Mouse (Mus musculus) CD4-positive naive resting alpha-beta T cell, adult 76 days (primary cell): ENCODE results near the gene Sec31a. TPM values are rescaled to one million over a fixed set of nuclear protein-coding genes. Genes with fewer than 3 reads are reported as not detected.

Source experiments
- total RNA-seq: library from RNA; stranded (reverse); gene quantifications from one replicate; pipeline ENCODE4 v1.2.4, GENCODE M21; 2023

The Sec31a gene
- 147 TPM for total RNA-seq

DNA sequence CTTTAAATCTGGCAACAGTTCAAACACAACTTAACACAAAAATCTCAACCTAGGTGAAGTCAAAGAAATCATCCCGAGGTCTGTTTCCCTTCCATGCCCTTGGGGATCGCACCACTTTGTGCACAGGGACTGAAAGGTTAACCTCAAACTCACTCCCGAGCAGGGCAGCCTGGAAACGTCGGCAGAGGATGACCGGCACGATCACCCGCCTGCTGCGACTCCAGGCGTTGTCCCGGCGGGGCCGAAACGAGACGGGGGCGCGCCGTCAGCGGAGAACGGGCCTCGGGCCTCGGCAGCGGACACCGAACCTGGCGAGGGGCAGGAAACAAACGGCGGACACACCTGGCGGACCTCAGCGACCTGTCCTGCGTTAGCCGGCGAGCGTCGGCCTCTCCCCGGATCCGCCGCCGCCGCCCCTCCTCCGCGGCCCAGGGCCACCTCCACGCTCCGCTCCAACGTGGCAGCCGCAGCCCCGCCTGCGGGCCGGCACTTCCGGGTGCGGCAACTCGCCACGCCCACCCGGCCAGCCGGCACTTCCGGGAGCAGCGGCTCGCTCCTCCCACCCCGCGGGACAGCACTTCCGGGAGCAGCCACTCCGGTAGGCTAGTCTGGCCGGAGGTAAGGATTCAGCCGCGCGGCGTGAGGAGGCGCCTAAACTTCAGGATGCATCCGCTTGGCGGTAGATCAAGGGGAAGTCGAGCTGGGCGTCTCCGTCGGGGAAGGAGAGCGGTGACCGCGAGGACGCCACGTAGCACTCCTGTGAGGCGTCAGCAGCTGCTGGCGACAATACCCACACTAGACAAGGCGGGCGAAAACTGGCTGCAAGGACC lies at the start of gene Sec31a:
Gene Sec31a (minus strand): TSS at position 474 of the 830 bp plus-strand sequence.

Other genes starting within 250 kb of the Sec31a start
- 32.7 TPM for gene Lin54, start 84.4 kb upstream of the Sec31a start, total RNA-seq
- 71.4 TPM for gene Cops4, start 102.1 kb upstream of the Sec31a start, total RNA-seq
- 43.0 TPM for gene Plac8, start 156.0 kb upstream of the Sec31a start, total RNA-seq